Mouse (Mus musculus) adrenal gland, postnatal 14 days (tissue): Measurements from ENCODE around the gene 4930519P11Rik. TPM values are rescaled to one million over a fixed set of nuclear protein-coding genes. Genes with fewer than 3 reads are reported as not detected.

Experiments used
- DNase-seq: peaks from one replicate; pipeline ENCODE4 v3.0.0; 2021; ENCODE audit warnings: mixed read lengths
- long read RNA-seq, 2 experiments: library from polyadenylated mRNA; stranded (forward); transcript quantifications; one replicate each; pipeline ENCODE4 v2.0.0; 2021
- total RNA-seq: library from RNA; stranded (reverse); gene quantifications from 2 replicates; pipeline ENCODE4 v1.2.3, GENCODE M21; 2021

Gene 4930519P11Rik
- total RNA-seq, result not detected in 2 replicates
- long read RNA-seq, experiment 1, result 0 reads
- long read RNA-seq, experiment 2, result 0 reads

- DNase-seq, result peak; percentile 95
Measured at GRCm38 (mm10) chr2:154613118-154614115, at the start of gene 4930519P11Rik, which contains the start of gene Zfp341. 4930519P11Rik (minus strand) TSS chr2:154613437. Zfp341 (plus strand) TSS chr2:154613297.

GRCm38 (mm10) chr2:154659531-154660074 is 46.4 kb upstream of the 4930519P11Rik start:
- DNase-seq, result no peak

GRCm38 (mm10) chr2:154659070-154659469 is 45.8 kb upstream of the 4930519P11Rik start:
- no peak for DNase-seq

GRCm38 (mm10) chr2:154657486-154658237 is 44.4 kb upstream of the 4930519P11Rik start:
- DNase-seq, result peak; percentile 66

DNA sequence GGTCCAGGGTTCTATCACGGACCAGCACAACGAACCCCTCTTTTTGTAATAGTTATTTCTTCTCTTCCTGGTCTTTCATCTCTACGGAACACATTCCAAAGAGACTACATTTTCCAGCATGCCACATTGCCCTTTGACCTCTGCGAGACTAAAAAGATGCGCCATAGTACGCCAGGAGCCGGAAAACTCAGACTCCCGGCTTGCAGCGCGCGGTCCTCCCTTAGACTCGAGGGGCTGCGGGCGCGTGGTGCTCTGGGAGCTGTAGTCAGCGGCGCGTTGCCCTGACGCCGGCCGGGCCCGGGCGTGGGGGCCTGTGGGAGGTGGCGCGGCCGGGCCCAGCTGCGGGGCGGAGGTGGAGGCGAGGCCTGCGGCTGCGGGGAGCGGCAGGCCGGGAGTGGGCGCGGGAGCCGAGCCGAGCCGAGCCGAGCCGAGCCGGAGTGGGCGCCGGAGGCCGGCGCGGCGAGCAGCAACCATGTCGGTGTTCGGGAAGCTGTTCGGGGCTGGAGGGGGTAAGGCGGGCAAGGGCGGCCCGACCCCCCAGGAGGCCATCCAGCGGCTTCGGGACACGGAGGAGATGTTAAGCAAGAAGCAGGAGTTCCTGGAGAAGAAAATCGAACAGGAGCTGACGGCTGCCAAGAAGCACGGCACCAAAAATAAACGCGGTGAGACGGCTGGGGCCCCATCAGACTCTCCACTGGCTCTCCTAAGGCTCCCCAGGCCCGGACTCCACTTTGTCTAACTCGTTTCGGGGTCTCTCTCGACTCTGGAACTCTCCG is 43.7 kb upstream of the 4930519P11Rik start:
- DNase-seq, result peak; percentile 98

DNA sequence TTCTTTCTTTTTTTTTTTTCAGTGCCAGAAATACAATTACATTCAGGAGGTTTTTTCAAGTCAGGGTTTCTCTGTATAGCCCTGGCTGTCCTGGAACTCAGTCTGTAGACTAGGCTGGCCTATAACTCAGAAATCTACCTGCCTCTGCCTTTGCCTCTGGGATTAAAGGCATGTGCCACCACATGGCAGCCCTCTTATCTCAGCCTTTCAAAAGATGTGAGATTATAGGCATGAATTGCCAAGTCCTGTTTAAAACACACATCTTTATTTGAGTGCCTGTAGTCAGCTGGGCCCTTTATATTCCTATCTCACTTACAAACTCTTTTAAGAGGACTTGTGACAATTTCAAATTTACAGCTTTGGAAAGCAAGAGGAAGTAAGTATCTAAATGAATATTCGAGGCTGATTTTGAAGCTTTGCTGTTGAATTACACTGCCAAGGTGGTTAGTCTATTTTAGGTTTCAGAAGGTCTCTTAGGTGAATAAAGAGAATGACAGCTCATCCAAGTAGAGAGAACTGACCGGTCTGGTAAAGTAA is 42.7 kb upstream of the 4930519P11Rik start:
- no peak for DNase-seq

GRCm38 (mm10) chr2:154654976-154655375 is 41.7 kb upstream of the 4930519P11Rik start:
- DNase-seq, result no peak

- no peak for DNase-seq
Measured at GRCm38 (mm10) chr2:154651363-154651762, 38.1 kb upstream of the 4930519P11Rik start, which contains the start of gene Chmp4b. Chmp4b (plus strand) TSS chr2:154651705.

- DNase-seq, result no peak
Measured at GRCm38 (mm10) chr2:154650404-154650803, 37.2 kb upstream of the 4930519P11Rik start.

- DNase-seq, result peak; percentile 80
Measured at GRCm38 (mm10) chr2:154648086-154648485, 34.8 kb upstream of the 4930519P11Rik start.

GRCm38 (mm10) chr2:154646634-154647033 is 33.4 kb upstream of the 4930519P11Rik start:
- DNase-seq, result peak; percentile 62

DNA sequence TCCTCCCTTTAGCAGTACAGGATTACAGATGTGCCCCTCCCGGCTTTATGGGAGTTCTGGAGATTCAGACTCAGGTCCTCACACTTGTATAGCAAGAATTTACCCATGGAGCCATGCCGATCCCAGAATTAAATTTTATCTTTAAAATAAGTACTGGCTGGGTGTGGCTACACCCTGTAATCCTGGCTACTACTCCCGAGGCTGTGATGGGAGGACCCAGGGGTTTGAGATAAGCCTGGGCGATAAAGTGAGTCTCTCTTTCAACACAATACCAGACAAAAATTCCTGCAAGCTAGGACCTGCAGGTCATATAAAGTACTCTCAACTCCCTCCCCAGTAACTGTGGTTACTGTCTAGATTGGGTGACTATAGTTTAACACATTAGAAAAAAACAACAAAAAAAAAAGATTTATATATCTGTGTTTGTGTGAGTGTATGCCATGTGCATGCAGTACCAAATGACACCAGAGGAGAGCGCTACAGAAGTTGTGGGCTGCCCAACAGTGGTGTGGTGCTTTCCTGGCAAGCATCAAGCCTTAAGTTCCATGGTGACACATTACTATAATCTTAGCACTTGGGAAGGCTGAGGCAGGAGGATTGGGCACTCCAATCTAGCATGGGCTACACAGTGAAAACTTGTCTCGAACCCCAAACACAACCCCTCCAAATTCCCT is 29.6 kb upstream of the 4930519P11Rik start:
- no peak for DNase-seq

- DNase-seq, result no peak
Measured at GRCm38 (mm10) chr2:154642005-154642459, 28.8 kb upstream of the 4930519P11Rik start.

DNA sequence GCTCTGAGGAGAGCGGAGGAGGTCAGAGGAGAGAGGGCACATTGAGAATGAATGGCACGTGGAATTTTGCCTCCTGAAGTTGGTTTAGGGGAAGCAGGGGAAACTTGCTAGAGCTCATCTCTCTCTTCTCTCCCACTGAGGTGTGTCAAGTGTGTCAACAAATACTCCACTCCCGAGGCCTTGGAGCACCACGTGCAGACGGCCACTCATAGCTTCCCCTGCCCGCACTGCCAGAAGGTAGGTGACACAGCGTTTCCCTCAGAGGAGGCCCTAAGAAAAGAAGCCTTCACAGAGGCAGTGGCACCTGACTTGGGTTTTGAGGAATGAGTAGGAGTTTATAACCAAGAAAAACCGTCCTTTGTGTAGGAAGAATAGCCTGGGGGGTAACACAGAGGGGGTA is 27.9 kb upstream of the 4930519P11Rik start:
- no peak for DNase-seq

DNA sequence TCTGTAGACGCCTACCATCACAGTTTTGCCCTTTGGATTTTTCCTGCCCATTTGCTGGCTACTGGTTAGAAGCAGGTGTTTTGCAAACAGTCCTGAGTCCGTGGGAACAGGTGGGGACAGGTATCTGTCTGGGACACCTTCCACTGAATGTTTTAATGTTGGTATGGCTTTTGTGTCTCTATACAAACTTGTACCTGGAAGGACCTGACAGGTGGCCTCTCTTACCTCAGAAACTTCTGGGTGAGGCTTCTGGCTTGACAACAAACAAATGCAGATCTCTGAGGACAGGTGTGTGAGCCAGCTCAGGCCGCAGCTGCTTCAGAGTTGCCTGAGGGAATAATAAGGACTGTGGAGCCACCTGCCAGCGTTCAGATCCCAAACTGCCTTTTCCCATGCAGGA is 25.9 kb upstream of the 4930519P11Rik start:
- no peak for DNase-seq

- DNase-seq, result no peak
Measured at GRCm38 (mm10) chr2:154638521-154638920, 25.3 kb upstream of the 4930519P11Rik start.

- DNase-seq, result no peak
Measured at GRCm38 (mm10) chr2:154635826-154636225, 22.6 kb upstream of the 4930519P11Rik start.

DNA sequence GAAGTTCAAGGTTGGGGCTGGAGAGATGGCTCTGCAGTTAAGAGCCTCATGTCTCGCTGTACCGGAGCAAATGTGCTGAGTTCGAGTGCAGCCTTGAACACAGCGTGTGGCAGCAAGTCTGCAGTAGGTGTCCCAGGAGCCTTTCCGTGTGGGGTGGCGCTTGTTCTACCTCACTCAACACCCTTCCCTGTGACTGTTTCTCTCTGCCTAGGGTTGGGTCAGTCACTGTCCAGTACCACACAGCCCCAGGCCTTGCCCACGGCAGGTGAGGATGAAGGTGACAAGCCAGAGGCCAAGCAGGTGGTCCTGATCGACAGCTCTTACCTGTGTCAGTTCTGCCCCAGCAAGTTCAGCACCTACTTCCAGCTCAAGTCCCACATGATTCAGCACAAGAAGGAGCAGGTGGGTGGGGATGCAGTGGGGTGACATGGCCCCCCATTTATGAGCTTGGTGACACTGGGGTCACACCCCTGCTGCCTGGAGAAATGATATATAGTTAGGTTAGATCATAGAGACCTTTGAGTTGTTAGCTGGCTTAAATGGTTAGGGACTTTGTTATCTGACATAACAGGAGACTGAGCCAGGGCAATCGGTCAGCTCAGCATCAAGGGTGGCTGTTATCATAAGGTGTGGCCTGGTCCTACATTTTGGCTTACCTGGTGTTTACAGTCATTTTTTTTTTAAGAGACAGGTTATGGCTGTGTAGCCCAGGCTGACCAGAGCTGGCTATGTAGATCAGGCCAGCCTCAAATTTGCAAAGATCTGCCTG is 20.8 kb upstream of the 4930519P11Rik start:
- DNase-seq, result no peak

DNA sequence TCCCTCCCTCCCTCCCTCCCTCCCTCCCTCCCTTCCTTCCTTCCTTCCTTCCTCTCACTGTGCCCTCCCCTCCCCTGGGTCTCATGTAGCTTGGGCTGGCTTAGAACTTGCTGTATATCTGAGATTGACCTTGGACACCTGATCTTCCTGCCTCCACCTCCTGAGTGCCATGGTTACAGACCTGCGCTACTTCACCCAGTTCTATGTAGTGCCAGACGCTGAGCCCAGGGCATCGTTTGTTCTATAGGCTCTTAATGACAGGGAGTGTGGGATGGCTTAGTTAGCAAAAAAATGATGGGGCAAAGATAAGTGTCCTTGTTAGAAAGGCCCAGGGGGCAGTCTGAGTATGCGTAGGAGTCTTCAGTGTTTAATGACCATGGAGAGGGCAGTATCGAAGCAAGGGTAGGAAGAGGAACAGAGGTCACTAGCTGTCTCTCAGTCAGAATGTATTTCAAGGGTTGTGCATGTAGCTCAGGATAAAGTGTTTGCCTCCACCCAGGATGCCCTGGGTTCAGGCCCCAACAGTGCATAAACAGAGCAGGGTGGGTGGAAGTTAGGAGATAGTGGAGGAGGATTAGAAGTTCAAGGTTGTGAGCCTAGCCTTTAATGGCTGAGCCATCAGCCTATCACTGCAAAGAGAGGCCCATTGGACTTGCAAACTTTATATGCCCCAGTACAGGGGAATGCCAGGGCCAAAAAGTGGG is 20.0 kb upstream of the 4930519P11Rik start:
- no peak for DNase-seq
